Mouse (Mus musculus): Measurements from ENCODE around the gene Stoml1.
"Not testable (repeated sequence)": the region's sequence is repeated elsewhere in the genome, so short reads cannot be mapped to it uniquely, and the experiment has no call there.

Stoml1 gene

GRCm38 (mm10) chr9:58234502-58235015 lies 18.4 kb upstream of the Stoml1 start:
- ATAC-seq (ENCODE audit: insufficient number of reproducible peaks, low FRiP score, low TSS enrichment), result no peak

DNA sequence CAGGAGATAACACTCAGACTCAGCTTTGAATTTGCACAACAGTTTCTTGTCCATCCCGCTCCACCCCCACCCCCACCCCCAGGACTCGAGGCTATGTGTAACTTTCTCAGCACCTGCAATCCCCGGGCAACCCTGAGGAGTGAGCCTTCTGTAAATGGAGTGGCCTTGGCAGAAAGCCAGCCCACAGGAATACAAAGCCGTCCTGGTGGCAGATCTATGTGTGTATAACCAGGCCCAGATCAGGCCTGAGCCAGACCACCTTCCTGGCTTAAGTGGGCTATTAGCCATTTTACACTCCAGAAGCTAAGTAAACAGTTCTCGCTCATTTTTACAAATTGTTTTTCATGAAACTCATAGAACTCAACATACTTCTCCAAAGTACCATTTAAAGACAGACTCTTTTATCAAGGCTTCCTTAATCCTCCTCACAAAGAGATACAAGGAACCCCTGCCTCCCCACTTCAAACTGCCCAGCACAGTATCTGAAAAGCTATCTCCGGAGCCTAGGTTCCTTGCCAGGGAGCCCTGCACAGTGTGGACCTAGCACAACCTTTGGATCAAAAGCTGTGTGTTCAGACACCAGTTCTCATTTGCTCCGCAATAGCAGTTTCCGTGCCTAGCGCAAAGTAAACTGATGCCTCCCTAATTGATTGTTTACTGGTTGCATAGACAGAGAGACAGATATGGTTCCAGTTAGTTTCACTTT lies 11.0 kb upstream of the Stoml1 start:
- no peak for ATAC-seq (ENCODE audit: insufficient number of reproducible peaks, low FRiP score, low TSS enrichment)

DNA sequence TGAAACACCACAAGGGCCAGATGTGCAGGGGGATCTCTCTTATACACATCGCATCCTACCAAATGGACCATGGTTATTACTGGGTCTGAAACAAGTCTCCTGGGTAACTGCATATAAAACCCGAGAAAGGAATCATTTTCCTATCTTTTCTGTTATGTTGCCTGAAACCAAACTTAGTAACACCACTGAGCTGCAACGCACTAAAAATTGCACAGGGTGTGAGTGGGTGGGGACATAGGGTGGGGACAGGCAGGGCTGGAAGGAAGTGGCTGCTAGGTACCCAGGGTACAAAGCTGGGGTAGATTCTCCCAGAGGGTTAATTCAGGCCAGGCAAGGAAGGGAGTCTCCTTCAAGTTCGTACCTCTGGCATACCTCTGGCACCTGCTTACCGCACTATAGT lies 10.3 kb upstream of the Stoml1 start:
- no peak for ATAC-seq (ENCODE audit: insufficient number of reproducible peaks, low FRiP score, low TSS enrichment)

GRCm38 (mm10) chr9:58243696-58244095 lies 9.3 kb upstream of the Stoml1 start:
- ATAC-seq (ENCODE audit: insufficient number of reproducible peaks, low FRiP score, low TSS enrichment), result no peak

GRCm38 (mm10) chr9:58246083-58246591 lies 6.8 kb upstream of the Stoml1 start:
- no peak for ATAC-seq (ENCODE audit: insufficient number of reproducible peaks, low FRiP score, low TSS enrichment)

DNA sequence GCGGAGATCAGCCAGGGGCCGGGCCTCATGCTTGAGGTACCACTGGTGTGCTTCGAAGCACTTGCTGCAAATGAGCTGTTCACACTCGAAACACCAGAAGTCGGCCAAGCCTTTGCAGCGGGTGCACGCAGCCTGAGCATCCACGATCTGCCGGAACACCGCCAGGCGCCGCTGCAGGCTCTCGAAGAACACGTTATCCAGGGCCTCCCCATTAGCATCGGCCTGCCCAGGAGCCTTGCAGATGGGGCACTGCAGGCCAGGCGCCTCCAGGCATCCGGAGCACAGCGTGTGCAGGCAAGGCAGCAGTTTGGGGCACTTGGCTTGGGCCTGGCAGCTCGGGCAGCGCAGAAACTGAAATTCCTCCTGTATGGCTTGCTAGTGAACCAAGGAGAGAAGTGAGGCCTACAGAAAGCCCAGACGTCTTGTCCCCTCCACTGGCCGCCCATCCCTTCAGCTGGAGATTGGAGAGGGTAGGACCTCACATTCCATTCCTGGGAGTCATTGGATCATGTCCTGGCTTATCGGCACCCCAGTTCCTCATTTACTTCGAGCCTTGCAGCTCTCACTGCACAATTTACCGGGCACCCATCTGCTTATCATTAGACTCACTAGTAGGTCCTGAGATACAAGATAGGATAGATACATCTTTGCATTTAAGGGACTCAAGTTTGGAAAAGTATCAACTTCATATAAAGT lies 5.8 kb upstream of the Stoml1 start:
- peak; percentile 64; the same call in 1 of the 2 replicates for ATAC-seq (ENCODE audit: insufficient number of reproducible peaks, low FRiP score, low TSS enrichment)

DNA sequence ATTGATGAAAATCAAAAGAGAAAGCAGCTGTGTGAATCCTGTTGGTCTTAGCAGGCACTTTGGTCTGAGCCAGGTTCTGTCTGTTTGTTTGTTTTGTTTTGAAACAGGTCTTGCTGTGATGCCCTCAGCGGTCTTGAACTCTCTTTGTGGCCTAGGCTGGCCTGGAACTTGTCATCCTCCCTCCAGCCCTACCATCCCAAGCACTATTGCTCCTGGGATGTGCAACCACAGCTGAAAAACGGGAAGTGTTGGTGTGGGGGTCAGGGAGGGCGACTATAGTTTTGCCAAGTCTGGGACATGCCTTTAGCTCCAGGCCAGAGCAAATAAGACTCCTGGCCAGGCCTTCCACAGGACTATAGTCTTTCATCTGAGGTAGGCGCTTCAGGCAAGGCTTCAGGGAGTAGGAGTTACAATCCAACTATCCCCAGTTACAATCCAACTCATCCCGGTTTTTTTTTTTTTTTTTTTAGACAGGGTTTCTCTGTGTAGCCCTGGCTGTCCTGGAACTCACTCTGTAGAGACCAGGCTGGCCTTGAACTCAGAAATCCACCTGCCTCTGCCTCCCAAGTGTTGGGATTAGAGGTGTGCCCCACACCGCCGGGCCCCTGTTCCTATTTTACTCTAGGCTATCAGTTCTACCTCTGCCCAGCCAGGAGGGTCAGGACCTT lies 4.1 kb upstream of the Stoml1 start:
- ATAC-seq (ENCODE audit: insufficient number of reproducible peaks, low FRiP score, low TSS enrichment), result no peak

- ATAC-seq (ENCODE audit: insufficient number of reproducible peaks, low FRiP score, low TSS enrichment), result 0 out of 2 replicates have a peak, but pooled peaks have one; percentile 18
Measured at GRCm38 (mm10) chr9:58249592-58250192, 3.3 kb upstream of the Stoml1 start, which contains the start of gene Pml. TSS of gene Pml (minus strand) at chr9:58249786.

GRCm38 (mm10) chr9:58250322-58250721 lies 2.6 kb upstream of the Stoml1 start:
- ATAC-seq (ENCODE audit: insufficient number of reproducible peaks, low FRiP score, low TSS enrichment), result no peak

DNA sequence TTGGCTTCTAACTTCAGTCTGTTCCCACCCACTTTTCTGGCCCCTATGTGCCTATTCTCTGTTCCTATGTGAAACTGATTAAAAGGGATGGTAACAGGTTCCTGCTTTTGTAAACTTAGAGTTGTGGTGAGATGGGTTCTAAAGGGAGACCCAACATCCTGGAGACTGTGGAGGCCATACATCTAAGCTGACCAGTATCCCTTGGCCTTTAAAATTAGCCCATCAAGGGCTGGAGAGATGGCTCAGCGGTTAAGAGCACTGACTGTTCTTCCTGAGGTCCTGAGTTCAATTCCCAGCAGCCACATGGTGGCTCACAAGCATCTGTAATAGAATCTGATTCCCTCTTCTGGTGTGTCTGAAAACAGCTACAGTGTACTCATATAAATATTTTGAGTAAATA lies 2.2 kb upstream of the Stoml1 start:
- ATAC-seq (ENCODE audit: insufficient number of reproducible peaks, low FRiP score, low TSS enrichment), result not testable (repeated sequence)

- ATAC-seq (ENCODE audit: insufficient number of reproducible peaks, low FRiP score, low TSS enrichment), result not testable (repeated sequence)
Measured at GRCm38 (mm10) chr9:58253805-58254122, 800 bp downstream of the Stoml1 start.

DNA sequence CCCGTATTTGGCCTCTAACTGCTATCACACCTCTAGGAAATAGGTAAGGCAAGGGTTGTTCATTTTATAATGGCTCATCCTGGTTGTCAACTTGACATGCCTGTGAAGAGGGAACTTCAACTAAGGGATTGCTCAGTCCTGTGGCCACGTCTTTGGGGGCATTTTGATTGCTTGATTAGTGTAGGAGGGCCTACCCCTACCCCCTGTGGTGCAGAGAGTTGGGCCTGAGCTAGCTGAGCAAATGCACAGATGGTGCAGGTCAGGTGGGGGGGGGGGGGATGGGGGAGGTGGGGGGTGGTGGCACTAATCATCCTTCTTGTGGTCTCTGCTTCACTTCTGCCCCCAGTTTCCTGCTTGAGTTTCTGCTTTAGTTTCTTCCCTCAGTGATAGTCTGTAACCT lies 2.1 kb downstream of the Stoml1 start:
- ATAC-seq (ENCODE audit: insufficient number of reproducible peaks, low FRiP score, low TSS enrichment), result no peak

DNA sequence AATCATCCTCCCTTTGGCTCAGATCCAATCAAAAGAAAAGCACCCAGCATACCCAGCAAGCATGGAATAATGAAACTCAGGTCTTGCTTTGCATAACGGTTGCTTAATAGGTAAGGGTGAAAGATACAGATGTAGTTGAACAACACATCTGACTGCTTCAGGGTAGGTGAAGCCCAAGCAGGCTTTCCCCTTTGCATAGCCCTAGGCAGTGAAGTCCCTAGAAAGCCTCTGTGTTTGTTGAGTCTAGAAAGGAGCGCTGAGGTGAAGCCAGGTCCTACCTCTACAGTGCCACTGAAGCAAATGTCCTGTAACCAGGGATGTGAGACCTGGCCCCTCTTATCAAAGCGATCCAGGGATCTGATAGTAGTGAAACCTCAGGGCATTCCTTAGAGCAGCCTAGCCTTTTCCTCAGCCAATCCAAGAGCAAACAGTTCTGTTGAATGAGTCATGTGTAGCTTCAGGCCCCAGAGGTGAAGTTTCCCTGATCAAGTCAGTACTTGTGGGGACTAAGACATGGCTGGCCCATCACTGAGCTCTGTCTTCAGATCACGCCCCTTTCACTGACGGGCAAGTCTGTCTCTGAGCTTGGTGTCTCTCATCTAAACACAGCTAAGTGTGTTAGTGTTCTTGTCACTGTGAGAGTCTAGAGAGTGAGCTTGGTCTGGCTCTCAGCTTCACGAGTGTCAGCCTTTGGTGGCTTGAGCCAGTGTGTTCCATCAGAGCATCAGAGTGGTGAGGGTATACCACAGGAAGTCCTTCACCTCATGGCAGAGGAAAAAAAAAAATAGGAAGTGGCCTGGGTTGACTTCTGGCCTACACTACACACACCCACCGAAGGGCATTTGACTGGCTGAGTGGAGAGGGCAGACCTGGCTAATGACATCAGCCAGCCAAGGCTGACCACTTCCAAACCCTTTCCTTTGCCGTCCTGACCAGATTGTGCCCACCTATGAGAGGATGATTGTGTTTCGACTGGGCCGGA lies 3.0 kb downstream of the Stoml1 start:
- ATAC-seq (ENCODE audit: insufficient number of reproducible peaks, low FRiP score, low TSS enrichment), result no peak

GRCm38 (mm10) chr9:58262507-58262906 lies 9.5 kb downstream of the Stoml1 start:
- no peak for ATAC-seq (ENCODE audit: insufficient number of reproducible peaks, low FRiP score, low TSS enrichment)

DNA sequence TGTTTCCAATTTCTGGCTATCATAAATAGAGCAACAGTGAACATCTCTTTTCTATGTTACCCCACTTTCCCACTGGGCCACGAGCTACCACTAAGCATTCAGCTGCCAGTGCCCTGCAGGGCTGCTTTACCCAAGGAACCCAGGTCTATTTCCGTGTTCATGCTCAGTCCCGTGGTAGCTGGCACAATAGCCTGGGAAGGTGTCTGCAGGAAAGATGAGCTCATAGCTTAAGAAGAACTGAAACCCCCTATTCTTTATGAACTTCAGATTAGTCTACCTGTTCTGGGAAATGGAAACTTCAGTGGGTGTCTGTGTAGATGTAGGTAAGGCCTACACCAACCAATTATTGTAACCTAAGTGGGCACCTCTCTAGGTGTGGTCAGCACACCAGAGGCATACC lies 12.4 kb downstream of the Stoml1 start:
- no peak for ATAC-seq (ENCODE audit: insufficient number of reproducible peaks, low FRiP score, low TSS enrichment)

DNA sequence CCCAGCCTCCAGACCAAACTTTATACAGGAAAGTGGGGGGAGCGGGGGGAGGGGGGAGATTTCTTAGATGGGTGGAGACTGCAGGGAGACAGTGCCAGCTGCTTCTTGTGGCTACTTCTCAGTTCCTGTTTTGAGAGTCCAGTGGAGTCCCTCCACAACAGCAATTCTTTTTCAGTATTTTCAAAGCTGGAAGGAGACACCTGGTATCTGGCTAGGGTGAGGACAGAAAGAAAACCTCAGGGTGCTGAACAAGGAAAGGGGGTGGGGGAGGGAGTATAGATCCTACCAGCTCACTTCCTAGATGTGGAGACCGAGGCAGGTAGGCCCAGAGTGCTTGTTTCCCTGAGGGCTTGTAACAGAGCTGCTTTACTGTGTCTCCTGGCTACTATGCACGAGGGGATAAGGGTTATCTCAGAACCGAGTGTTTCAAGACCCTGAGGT lies 13.6 kb downstream of the Stoml1 start:
- ATAC-seq (ENCODE audit: insufficient number of reproducible peaks, low FRiP score, low TSS enrichment), result no peak

GRCm38 (mm10) chr9:58267046-58267445 lies 14.1 kb downstream of the Stoml1 start:
- no peak for ATAC-seq (ENCODE audit: insufficient number of reproducible peaks, low FRiP score, low TSS enrichment)

DNA sequence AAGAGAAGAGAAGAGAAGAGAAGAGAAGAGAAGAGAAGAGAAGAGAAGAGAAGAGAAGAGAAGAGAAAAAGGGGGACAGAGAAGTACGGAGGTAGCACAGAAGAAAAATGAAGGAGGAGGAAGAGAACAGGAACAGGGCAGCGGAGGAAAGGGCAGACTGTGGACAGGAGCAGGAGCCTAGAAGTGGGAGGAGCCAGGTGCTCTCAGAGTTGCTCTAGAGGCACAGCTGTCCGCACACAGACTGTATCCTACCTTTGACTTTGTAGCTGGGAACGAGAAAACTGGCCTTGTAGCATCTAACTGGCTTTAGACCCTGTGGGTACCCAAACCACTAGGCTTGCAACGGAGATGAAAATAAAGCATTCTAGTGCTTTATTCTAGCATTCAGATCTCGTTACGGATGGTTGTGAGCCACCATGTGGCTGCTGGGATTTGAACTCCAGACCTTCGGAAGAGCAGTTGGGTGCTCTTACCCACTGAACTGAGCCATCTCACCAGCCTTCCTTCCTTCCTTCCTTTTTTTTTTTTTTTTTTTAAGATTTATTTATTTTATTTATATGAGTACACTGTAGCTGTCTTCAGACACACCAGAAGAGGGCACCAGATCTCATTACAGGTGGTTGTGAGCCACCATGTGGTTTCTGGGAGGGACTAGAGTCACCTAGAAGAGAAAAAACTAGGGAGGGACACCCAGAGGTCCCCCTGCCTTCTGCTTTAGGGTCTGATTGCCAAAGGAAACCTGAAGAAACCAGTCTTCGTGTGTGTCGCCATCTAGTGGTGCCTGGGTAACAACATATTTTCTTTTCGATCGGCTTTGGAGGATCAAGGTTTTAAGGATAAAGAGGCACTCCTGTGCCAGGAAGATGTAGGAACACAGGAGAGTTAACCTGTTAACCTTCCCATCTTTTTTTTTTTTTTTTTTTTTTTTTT lies 15.7 kb downstream of the Stoml1 start:
- no peak for ATAC-seq (ENCODE audit: insufficient number of reproducible peaks, low FRiP score, low TSS enrichment)
